Mouse (Mus musculus): ENCODE measurements around the gene Arhgef18.

The Arhgef18 gene

GRCm38 (mm10) chr8:3496428-3496748 is 103.6 kb downstream of the Arhgef18 start:
- ChIA-PET POLR2A (interaction anchor here (0.6 to 2.9 kb wide), 37 partner anchors 10 to 275 kb away, joined by 3 to 35 read pairs (median 4); partner anchors contain the start of genes C330021F23Rik (in 3 of the 4), Fcor (in 2 of the 4), Pnpla6 (in 2 of the 4) and Trappc5 (in 2 of the 4)), CTCF (interaction anchor here in 3 of 4 experiments (0.6 to 1.6 kb wide), 9 partner anchors 12 to 321 kb away, joined by 3 to 5 read pairs (median 3); partner anchors contain the start of genes Pex11g (in 1 of the 3) and Trappc5 (in 1 of the 3))

DNA sequence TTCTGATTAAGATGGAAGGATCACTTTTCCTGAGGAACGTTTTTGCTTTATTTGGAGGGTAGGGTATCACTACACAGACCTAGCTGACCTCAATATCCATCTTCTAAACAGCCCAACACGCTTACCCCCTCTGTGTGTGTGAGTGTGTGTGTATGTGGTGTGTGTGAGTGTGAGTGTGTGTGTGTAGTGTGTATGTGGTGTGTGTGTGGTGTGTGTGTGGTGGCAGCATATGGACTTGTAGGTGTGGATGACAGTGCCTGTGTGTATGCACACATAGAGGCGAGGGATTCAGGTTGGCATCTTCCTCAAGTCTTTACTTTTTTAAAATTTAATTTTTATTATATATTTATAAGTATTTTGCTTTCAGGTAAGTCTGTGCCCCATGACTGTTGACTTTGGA is 105.8 kb downstream of the Arhgef18 start:
- CTCF ChIA-PET, result no interaction called here
- POLR2A ChIA-PET, result no interaction called here

DNA sequence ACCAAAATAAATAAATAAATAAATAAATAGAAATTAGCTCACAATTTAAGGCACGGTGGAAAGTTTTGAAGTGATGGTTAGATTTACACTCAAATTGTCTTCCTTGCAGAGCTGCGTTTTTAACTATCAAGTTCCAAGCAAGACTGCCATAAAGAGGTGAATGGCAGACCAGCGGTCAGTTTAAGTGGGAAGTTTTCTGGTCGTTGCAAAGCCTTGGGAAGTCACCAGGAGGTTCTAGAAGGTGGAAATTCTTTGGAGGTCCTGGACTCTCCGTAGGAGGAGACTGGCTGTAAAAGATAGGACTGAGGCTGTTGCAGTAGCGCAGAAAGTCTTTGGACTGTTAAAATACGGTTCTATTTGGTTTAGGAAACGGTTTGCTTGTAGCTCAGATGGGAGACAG is 106.9 kb downstream of the Arhgef18 start:
- POLR2A ChIA-PET, result interaction anchor here (0.7 to 7.8 kb wide), 41 partner anchors 8 to 176 kb away, joined by 3 to 98 read pairs (median 5); partner anchors contain the start of genes Pnpla6 (in 4 of the 4), C330021F23Rik (in 3 of the 4), Pet100 (in 2 of the 4) and Pex11g (in 1 of the 4)
- CTCF ChIA-PET, result interaction anchor here in 2 of 4 experiments (0.9 to 2.0 kb wide), 3 partner anchors 15 to 176 kb away, joined by 3 to 8 read pairs (median 4); partner anchors contain the start of genes Fcor (in 1 of the 2), Pnpla6 (in 1 of the 2) and Trappc5 (in 1 of the 2)

GRCm38 (mm10) chr8:3500235-3501090 is 107.7 kb downstream of the Arhgef18 start, which contains the start of gene Mcoln1:
TSS of gene Mcoln1 (plus strand) at chr8:3500457.
- CTCF ChIA-PET, result interaction anchor here in 2 of 4 experiments (1.0 to 2.0 kb wide), 3 partner anchors 15 to 171 kb away, joined by 3 to 8 read pairs (median 4); partner anchors contain the start of genes Fcor (in 1 of the 2) and Pnpla6 (in 1 of the 2)
- POLR2A ChIA-PET, result interaction anchor here (0.6 to 7.8 kb wide), 64 partner anchors 8 to 176 kb away, joined by 3 to 98 read pairs (median 4); partner anchors contain the start of genes Pnpla6 (in 4 of the 4), C330021F23Rik (in 3 of the 4), Camsap3 (in 3 of the 4) and Pet100 (in 2 of the 4)

DNA sequence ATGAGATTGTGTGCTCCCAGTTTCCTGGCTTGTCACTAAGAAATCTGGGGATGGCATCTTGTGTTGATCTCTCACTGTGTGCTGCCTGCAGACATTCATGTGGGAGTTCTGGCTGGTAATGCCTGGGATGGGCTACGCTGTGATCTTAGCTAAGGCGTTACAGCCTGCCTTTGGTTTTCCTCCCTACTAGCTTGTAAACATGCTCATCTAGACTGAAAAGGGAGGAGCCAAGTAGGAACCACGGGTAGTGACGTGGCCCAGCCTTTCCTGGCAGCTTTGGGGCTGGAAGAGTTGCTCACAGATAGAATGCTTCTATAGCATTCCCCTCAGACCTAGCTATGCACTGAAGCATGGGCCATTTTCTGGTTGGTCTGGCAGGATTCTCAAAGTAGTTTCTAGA is 109.4 kb downstream of the Arhgef18 start:
- POLR2A ChIA-PET, result interaction anchor here in 3 of 4 experiments (1.1 to 7.8 kb wide), 13 partner anchors 9 to 107 kb away, joined by 3 to 98 read pairs (median 7); partner anchors contain the start of genes Pnpla6 (in 3 of the 3), C330021F23Rik (in 1 of the 3), Pex11g (in 1 of the 3) and Zfp358 (in 1 of the 3)

More for the DNA sequence above, 109.4 kb downstream of the Arhgef18 start:
- CTCF ChIA-PET, result interaction anchor here in 1 of 4 experiments (0.8 to 1.2 kb wide), 3 partner anchors 55 to 63 kb away, joined by 3 to 10 read pairs (median 5); no protein-coding TSS in a partner anchor

All from embryonic stem cell, embryonic (primary cell).